Mouse (Mus musculus) layer of hippocampus, adult 18-20 months (tissue): ENCODE results near the gene Dqx1. TPM values are rescaled to one million over a fixed set of nuclear protein-coding genes. Genes with fewer than 3 reads are reported as not detected.

Experiments used
- DNase-seq, 2 experiments: peaks; one replicate each; pipeline ENCODE4 v3.0.0; 2022; ENCODE audit warnings: low spot score in 2 of 2
- total RNA-seq, 2 experiments: library from RNA; stranded (reverse); gene quantifications; 2 replicates each; pipeline ENCODE4 v1.2.3; 2021

Gene Dqx1
- total RNA-seq, 2 experiments from 2014 or later, result 0.50 to 0.61 TPM

DNA sequence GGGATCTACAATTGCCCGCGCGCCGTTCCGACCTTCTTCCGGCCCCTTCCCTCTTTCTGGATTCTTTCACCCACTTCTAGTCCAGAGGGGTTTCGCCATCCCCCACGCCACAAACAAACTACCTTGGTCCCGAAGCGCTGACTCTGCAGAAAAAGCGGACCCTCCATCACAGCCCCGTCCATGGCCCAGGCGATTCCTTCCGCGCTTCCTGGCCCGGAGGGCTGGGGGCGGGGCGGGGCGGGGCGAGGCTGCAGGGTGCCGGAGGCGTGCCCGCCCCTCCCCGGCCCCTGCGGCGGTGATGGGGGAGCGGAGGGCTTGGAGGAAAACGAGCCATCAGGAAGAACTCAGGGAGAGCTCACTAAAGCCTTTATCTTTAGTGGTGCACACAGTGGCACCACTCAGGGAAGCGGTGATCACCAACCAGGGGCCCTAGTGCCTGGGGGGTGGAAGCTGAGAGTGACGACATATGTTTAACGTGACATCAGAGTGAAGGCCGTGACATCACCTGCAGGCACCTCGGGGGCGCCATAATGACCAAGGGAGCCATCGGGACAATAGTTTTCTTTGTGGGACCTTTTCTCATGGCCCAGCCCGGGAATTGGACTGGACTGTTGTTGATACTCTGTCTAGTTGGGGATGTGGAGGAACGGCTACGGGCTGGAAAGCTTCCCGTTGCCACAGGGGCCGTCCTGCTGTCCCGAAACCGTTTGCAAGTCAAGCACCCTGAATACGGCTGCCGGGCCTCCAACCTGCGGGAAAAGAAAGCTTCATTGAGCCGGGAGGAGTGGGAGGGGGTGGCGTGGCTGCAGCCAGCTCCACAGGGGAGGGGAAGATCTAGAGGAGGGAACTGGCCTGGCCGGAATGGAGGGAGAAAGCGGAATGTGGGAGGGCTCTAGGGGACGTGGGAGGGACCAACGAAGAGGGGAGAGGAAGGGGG lies 24.1 kb upstream of the Dqx1 start, which contains the start of the genes Dok1 and Loxl3:
TSS of gene Dok1 (minus strand) at position 223 of the 937 bp plus-strand sequence.
TSS of gene Loxl3 (plus strand) at position 925 of the 937 bp plus-strand sequence.
- peak in 1 of 2 experiments; percentile 32 for DNase-seq

DNA sequence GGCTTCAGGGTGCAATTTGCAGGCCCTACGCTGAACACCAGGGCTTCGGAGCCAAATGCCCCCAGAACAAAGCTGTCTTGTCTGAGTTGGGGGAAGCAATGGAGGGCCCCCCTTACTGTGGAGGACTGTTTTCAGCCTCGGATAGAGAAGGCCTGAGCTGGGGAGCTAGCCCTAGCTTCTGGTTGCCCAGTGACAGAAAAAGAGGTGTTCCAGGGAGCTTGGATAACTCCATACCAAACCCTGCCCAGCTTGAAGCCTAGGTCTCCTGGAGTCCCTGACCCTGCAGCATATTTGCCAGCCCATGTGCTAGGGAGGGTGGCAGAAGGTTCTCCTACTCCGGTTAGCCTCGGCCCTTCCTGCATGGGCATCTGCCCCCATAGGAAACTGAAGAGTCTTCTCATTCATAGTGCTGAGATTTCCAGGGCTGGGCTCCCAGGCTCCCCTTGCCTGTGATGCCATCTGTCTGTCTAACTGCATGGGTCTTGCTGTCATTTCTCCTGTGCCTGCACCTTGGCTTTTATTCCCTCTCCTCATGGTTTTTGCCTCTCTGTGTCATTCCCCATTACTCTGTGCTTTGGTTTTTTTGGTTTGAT lies 23.1 kb upstream of the Dqx1 start:
- no peak for DNase-seq

GRCm38 (mm10) chr6:83037188-83037587 lies 20.5 kb upstream of the Dqx1 start:
- DNase-seq, result no peak

- peak; percentile 76 to 91 for DNase-seq
Measured at GRCm38 (mm10) chr6:83038496-83039012, 19.1 kb upstream of the Dqx1 start.

- DNase-seq, result no peak
Measured at GRCm38 (mm10) chr6:83040601-83041000, 17.0 kb upstream of the Dqx1 start.

DNA sequence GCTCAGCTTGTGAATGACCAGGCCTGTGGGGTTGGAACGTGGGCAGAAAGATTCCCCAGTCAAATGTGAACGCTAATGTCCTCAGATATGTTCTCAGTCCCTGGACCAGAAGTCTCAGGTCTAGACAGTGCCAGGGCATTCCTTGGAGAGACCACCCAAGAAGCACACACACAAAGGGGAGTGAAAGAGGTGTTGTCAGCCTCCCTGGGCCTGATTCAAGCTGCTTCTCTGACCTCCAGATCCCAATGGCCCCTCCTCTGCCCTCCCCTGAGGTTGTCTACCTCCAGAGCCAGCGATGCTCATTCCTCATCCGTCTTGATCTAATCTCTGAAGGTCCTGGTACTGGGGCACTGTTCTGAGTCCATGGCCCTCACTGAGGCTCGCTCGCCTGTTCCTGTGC lies 14.1 kb upstream of the Dqx1 start:
- DNase-seq, result no peak

DNA sequence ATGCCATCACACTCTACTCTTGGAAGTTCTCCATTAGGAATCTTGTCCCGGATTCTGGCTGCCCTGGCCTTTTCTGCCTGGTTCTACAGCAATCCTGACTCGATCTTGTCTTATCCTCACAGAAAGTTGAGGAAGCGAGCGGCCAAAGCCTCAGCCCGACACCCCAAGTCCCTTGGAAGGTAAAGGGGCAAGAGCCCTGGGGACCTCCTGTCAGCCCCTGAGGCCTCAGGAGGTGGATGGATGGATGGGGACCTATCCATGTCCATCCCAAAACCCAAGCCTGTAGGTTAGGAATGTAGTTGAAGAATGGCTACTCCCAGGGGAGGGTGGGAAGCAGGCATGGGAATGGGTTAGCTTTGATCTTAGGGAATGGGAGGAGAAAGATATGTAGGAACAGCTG lies 13.7 kb upstream of the Dqx1 start:
- no peak for DNase-seq

GRCm38 (mm10) chr6:83044742-83045141 lies 12.9 kb upstream of the Dqx1 start:
- DNase-seq, result no peak

DNA sequence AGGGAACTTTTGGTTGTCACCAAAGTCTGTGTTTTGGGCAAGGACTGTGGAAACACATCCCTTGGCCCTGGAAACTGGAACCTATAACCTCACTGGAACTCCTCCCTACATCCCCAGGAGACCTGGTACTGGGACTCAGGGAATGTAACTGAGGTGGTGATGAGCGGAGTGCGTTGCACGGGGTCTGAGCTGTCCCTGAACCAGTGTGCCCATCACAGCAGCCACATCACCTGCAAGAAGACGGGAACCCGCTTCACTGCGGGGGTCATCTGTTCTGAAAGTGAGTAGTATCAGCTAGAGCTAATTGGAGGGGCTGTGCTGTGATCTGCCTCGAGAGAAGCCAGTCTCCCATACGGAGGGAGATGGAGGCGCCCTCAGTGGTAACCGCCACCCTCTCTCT lies 8.3 kb upstream of the Dqx1 start:
- DNase-seq, result no peak

DNA sequence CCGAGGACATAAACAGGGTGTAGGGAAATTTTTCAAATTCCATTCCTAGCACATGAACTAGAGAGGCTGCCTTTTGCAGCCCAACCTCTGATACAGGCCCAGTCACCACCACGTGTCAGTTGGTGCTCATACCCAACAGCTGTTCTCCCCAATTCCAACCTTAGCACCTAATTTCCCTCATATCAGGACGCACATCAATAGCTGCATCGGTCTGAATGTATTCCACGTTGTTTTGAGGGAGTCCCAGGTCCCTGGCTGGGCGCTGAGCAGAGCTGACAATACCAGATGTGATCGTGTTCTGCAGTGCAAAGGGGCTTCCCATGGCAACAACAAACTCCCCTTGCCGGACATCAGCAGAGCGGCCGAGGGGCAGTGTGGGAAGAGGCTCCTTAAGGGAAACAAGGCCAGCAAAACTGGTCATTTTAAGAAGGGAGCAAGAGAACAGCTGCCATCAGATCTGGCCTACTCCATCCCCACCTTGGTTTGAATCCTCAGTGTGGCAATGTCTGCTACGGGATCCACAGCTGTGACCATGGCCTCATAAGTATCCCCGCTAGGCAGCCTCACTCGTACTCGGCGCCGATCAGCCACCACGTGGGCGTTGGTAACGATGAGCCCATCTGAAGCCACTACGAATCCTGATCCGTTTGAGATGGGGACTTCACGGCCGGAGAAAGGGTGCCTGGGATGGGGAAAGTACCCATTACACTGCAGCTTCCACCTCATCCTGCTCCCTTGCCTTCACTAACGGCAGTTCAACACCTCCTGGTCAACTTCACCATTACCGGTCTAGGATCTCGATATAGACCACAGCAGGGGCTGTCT lies 4.3 kb upstream of the Dqx1 start:
- peak in 1 of 2 experiments; percentile 51 for DNase-seq

DNA sequence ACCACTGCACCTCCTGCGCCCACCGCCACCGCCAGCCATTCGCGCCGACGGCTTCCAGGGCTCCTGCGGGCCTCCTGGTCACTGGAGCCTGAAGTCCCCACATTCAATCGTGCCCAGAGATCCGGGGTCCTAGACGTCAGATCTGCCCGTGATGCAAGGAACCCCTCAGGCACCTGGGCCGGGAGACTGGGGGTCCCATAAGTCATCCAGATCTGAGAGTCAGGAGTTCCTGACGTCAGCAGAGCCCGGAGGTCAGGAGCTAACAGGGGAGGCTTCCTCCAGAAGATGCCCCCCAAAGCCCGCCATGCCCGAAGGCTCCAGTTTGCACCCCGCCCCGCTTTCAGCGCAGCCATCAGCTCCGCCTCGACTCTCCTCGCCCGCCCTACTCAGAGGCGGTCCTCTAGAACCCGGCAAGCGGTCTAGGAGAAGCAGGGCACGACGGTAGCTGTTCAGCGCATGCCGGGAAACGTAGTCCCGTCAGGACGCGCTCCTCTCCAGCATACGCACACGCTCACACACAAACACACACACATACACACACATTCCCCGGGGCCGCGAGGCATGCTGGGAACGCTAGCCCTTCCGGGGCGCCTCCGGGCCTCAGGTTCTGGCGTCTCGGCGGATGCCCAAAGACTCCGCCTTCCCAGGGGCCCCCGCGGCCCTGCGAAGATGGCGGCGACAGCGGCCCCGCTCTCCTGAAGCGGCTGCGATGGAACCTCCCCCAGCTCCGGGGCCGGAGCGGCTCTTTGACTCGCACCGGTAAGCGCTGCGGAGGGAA lies 3.4 kb upstream of the Dqx1 start, which contains the start of gene Aup1:
TSS of gene Aup1 (plus strand) at position 448 of the 778 bp plus-strand sequence.
- peak; percentile 97 to 98 for DNase-seq

- DNase-seq, result peak in 1 of 2 experiments; percentile 34
Measured at GRCm38 (mm10) chr6:83054871-83055431, 2.7 kb upstream of the Dqx1 start, which contains the start of gene Htra2. TSS of gene Htra2 (minus strand) at chr6:83055273.

GRCm38 (mm10) chr6:83058725-83059124 lies 1.1 kb downstream of the Dqx1 start:
- no peak for DNase-seq

- no peak for DNase-seq
Measured at GRCm38 (mm10) chr6:83065995-83066394, 8.4 kb downstream of the Dqx1 start.

GRCm38 (mm10) chr6:83066441-83066840 lies 8.8 kb downstream of the Dqx1 start:
- DNase-seq, result no peak

DNA sequence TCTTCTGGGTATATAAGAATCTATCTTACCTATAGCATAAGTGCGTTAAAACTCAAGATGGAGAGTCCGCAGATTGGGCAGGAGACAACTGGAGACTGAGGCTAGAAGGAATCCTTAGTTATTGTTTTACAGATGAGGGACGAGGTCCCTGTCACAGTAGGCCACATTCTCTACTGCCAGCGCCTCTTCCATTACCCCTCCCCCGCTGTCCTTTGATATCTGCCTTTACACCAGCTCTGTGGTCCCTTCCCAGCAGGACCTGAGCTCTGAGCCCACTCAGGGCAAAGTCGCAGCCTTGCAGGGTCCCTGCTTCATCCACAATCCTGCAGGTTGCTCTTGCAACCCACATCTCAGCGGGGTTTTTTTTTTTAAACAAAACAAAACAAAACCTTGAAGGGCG lies 10.6 kb downstream of the Dqx1 start:
- no peak for DNase-seq

DNA sequence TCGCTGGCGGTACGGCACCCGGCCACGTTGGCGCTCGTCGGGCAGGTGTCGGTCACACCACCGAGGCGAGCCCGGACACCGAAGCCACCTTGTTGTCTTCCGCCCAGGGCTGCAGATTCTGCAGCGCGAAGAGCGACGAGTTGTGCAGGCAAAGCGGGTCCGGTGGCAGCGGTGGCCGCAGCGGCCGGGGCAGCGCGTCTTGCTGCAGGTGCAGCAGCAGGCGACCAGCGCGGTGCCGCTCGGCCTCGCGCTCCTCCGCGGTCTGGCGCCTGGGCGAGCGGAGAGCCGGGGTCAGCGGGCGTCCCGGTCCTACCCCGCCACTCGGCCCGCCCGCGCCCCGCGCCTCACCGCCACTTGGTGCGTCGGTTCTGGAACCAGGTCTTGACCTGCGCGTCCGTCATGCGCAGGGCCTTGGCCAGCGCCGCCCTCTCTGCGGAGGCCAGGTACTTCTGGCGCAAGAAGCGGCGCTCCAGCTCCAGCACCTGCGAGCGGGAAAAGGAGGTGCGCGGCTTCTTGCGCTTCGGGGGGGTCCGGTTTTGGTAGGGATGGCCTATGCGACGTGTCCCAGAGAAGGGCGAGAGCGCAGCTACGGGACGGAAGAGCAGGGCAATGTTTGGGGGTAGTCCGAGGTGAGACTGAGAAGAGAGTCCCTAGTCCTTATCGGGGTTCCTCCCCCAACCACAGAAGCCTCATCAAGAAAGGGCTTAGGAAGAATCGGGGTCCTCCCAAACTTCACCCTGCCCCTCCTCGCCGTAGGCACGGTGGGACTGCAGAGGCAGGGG lies 11.3 kb downstream of the Dqx1 start:
- no peak for DNase-seq

GRCm38 (mm10) chr6:83069488-83070246 lies 12.0 kb downstream of the Dqx1 start:
- no peak for DNase-seq

DNA sequence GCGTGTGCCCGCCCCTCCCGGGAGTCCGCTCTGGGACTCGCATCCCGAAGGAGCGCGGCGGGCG lies 12.4 kb downstream of the Dqx1 start, which contains the start of gene Tlx2:
TSS of gene Tlx2 (minus strand) at position 47 of the 64 bp plus-strand sequence.
- DNase-seq, result no peak
